Mouse (Mus musculus): ENCODE measurements around the gene Serpinb3a. TPM values are rescaled to one million over a fixed set of nuclear protein-coding genes. Genes with fewer than 3 reads are reported as not detected.
"Not testable (repeated sequence)": the region's sequence is repeated elsewhere in the genome, so short reads cannot be mapped to it uniquely, and the experiment has no call there.

Gene Serpinb3a
- not detected in 2 replicates for polyA plus RNA-seq (2012; rRNA removed)

DNA sequence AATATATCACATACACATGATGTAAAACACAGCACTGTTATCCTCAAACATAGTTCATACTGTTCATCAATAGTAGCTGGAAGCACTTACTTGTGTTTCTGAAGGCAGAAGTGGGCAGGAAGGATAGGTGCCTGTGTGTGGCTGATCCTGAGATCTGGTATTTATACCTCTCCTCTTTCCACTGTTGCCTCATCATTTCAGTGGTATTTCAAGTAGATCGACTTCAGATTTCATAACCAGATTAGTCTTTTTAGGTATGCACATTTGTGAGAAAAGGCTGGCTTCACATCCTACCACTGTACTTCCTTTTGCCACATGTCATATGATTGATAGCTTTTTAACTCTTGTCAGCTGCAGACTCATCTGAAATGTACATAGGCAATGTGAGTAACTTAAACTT, at the start of gene Serpinb3a:
Serpinb3a (minus strand) TSS at position 101 of the 400 bp plus-strand sequence.
- Histone ChIP-seq H3K4me1 (ENCODE audit: control insufficient read depth, insufficient read depth, low read length) (no peaks in the 10 kb centered on the region), H3K4me3 (ENCODE audit: insufficient read depth, low read length) (no peak within 1 kb of the TSS), H3K27ac (ENCODE audit: insufficient read depth, low read length) (no peak within 1 kb of the TSS)
- TF ChIP-seq CTCF (IDR thresholded peaks at IDR 0.05; ENCODE audit: extremely low read depth, insufficient read depth, low read length) = no peak
- TF ChIP-seq POLR2A (IDR thresholded peaks at IDR 0.05; ENCODE audit: extremely low read depth, insufficient read depth, low read length) = no peak

GRCm38 (mm10) chr1:107098417-107098816, 46.3 kb upstream of the Serpinb3a start:
- Histone ChIP-seq H3K4me1 (ENCODE audit: control insufficient read depth, insufficient read depth, low read length) (no peaks in the 10 kb centered on the region), H3K4me3 (ENCODE audit: insufficient read depth, low read length) (no peak overlapping the region), H3K27ac (ENCODE audit: insufficient read depth, low read length) (no peak overlapping the region)
- no peak for TF ChIP-seq CTCF (IDR thresholded peaks at IDR 0.05; ENCODE audit: extremely low read depth, insufficient read depth, low read length)
- no peak for TF ChIP-seq POLR2A (IDR thresholded peaks at IDR 0.05; ENCODE audit: extremely low read depth, insufficient read depth, low read length)

DNA sequence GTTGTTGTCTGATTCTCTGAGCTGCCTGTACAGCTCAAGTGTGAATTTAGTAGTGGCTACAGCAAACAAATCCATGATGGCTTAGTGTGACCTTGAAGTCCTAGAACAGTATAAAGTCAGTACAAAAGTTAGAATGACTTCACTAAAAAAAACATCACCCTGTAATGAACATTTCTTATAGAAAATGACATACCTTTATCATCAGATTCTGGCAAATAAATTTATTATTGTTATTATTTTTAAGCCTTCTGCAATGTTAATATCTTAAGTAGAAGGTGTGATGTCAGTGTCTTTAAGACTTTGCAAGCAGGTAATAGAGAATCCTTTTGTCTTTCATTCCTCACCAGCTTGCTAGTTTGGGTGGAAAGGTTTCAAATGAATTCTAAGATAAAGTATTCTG, 31.3 kb upstream of the Serpinb3a start, which contains the start of gene Serpinb3d:
Serpinb3d (minus strand) TSS at position 101 of the 400 bp plus-strand sequence.
- Histone ChIP-seq H3K4me1 (ENCODE audit: control insufficient read depth, insufficient read depth, low read length) (no peaks in the 10 kb centered on the region), H3K27ac (ENCODE audit: insufficient read depth, low read length) (no peak within 1 kb of the TSS), H3K4me3 (ENCODE audit: insufficient read depth, low read length) (no peak within 1 kb of the TSS)
- TF ChIP-seq CTCF (IDR thresholded peaks at IDR 0.05; ENCODE audit: extremely low read depth, insufficient read depth, low read length) = no peak

DNA sequence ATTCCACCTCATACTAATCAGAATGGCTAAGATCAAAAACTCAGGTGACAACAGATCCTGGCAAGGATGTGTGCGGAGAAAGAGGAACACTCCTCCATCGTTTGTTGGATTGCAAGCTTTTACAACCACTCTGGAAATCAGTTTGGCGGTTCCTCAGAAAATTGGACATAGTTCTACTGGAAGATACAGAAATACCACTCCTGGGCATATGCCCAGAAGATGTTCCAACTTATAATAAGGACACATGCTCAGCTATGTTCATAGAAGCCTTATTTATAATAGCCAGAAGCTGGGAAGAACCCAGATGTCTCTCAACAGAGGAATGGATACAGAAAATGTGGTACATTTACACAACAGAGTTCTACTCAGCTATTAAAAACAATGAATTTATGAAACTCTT, 17.9 kb downstream of the Serpinb3a start:
- not testable (repeated sequence) for H3K4me1 ChIP-seq (ENCODE audit: control insufficient read depth, insufficient read depth, low read length); H3K4me3 ChIP-seq (ENCODE audit: insufficient read depth, low read length); H3K27ac ChIP-seq (ENCODE audit: insufficient read depth, low read length)

DNA sequence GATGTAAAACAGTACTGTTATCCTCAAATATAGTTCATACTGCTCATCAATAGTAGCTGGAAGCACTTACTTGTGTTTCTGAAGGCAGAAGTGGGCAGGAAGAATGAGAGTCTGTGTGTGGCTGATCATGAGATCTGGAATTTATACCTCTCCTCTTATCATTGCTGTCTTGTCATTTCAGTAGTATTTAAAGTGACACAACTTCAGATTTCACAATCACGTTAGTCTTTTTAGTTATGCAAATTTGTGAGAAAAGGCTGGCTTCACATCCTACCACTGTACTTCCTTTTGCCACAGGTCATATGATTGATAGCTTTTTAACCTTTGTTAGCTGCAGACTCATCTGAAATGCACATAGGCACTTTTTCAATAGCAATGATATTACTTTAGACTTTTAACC, 26.2 kb downstream of the Serpinb3a start:
- Histone ChIP-seq H3K4me3 (ENCODE audit: insufficient read depth, low read length) (no peak overlapping the region), H3K4me1 (ENCODE audit: control insufficient read depth, insufficient read depth, low read length) (no peaks in the 10 kb centered on the region), H3K27ac (ENCODE audit: insufficient read depth, low read length) (no peak overlapping the region)
- TF ChIP-seq POLR2A (IDR thresholded peaks at IDR 0.05; ENCODE audit: extremely low read depth, insufficient read depth, low read length) (no peak), CTCF (IDR thresholded peaks at IDR 0.05; ENCODE audit: extremely low read depth, insufficient read depth, low read length) (no peak)

DNA sequence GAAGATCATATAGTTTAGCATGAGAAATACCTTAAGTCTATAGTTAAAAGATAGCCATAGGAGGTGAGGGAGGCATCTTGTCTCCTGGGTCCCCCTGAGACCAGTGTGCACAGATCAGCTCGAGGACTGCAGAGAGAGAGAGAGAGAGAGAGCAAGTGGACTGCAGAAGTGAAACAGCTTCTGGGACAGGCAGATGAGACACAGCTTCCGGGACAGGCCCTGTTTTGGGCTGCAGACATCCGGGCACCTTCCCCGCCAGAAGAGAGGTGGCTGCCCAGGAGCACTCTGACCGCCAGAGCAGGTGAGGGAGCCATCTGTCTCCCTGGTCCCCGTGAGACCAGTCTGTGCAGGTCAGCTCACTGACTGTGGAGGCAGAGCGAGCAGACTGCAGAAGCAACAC, 36.9 kb downstream of the Serpinb3a start:
- TF ChIP-seq CTCF (IDR thresholded peaks at IDR 0.05; ENCODE audit: extremely low read depth, insufficient read depth, low read length) (no peak), POLR2A (IDR thresholded peaks at IDR 0.05; ENCODE audit: extremely low read depth, insufficient read depth, low read length) (no peak)
- Histone ChIP-seq H3K4me1 (ENCODE audit: control insufficient read depth, insufficient read depth, low read length) (no peaks in the 10 kb centered on the region), H3K4me3 (ENCODE audit: insufficient read depth, low read length) (no peak overlapping the region), H3K27ac (ENCODE audit: insufficient read depth, low read length) (no peak overlapping the region)

GRCm38 (mm10) chr1:107014530-107014929, 37.6 kb downstream of the Serpinb3a start:
- Histone ChIP-seq H3K27ac (ENCODE audit: insufficient read depth, low read length) (no peak overlapping the region), H3K4me1 (ENCODE audit: control insufficient read depth, insufficient read depth, low read length) (no peaks in the 10 kb centered on the region), H3K4me3 (ENCODE audit: insufficient read depth, low read length) (no peak overlapping the region)
- TF ChIP-seq CTCF (IDR thresholded peaks at IDR 0.05; ENCODE audit: extremely low read depth, insufficient read depth, low read length) (peak; percentile 59), POLR2A (IDR thresholded peaks at IDR 0.05; ENCODE audit: extremely low read depth, insufficient read depth, low read length) (no peak)

DNA sequence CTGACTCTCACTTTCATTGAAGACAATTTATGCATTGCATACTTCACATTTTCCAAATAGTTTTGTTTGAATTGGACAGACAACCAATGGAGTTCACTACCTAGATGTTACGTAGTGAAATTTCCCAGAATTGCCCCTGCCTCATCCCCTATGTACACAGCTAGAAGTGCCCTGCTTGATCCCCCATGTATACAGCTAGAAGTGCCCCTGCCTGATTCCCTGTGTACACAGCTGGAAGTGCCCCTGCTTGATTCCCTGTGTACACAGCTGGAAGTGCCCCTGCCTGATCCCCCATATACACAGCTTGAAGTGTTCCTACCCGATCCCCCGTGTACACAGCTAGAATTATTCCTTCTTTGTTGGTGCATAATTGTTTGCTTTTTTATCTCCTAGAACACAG, 45.8 kb downstream of the Serpinb3a start:
- H3K4me3 ChIP-seq (ENCODE audit: insufficient read depth, low read length) = no peak overlapping the region
- TF ChIP-seq CTCF (IDR thresholded peaks at IDR 0.05; ENCODE audit: extremely low read depth, insufficient read depth, low read length) (no peak), POLR2A (IDR thresholded peaks at IDR 0.05; ENCODE audit: extremely low read depth, insufficient read depth, low read length) (no peak)
- no peaks in the 10 kb centered on the region for H3K4me1 ChIP-seq (ENCODE audit: control insufficient read depth, insufficient read depth, low read length)
- H3K27ac ChIP-seq (ENCODE audit: insufficient read depth, low read length) = no peak overlapping the region

- Histone ChIP-seq H3K4me3 (ENCODE audit: insufficient read depth, low read length) (no peak overlapping the region), H3K27ac (ENCODE audit: insufficient read depth, low read length) (no peak overlapping the region), H3K4me1 (ENCODE audit: control insufficient read depth, insufficient read depth, low read length) (no peaks in the 10 kb centered on the region)
- TF ChIP-seq CTCF (IDR thresholded peaks at IDR 0.05; ENCODE audit: extremely low read depth, insufficient read depth, low read length) (no peak), POLR2A (IDR thresholded peaks at IDR 0.05; ENCODE audit: extremely low read depth, insufficient read depth, low read length) (no peak)
These were observed 50.3 kb downstream of the Serpinb3a start for GRCm38 (mm10) chr1:107001754-107002153.

DNA sequence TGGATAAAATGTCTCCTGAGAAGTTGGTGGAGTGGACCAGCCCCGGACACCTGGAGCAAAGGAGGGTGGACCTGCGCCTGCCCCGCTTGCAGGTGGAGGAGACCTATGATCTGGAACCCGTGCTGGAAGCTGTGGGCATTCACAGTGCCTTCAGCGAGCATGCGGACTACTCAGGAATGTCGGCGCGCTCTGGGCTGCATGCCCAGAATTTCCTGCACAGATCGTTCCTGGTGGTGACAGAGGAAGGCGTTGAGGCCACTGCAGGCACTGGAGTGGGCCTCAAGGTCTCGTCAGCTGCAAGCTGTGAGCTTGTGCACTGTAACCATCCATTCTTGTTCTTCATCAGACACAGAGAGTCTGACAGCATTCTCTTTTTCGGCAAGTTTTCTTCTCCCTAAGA, 51.7 kb downstream of the Serpinb3a start:
- no peak overlapping the region for H3K4me3 ChIP-seq (ENCODE audit: insufficient read depth, low read length)
- no peak overlapping the region for H3K27ac ChIP-seq (ENCODE audit: insufficient read depth, low read length)
- no peak for TF ChIP-seq POLR2A (IDR thresholded peaks at IDR 0.05; ENCODE audit: extremely low read depth, insufficient read depth, low read length)
- H3K4me1 ChIP-seq (ENCODE audit: control insufficient read depth, insufficient read depth, low read length) = no peaks in the 10 kb centered on the region

Other genes starting within 250 kb of the Serpinb3a start
- gene Serpinb5, start 191.1 kb downstream of the Serpinb3a start, polyA plus RNA-seq (2012; rRNA removed) = 0.08 and 0.13 TPM in 2 replicates
- not detected in 2 replicates for gene Serpinb12, start 117.9 kb downstream of the Serpinb3a start, polyA plus RNA-seq (2012; rRNA removed)
- not detected in 2 replicates for gene Serpinb13, start 71.3 kb downstream of the Serpinb3a start, polyA plus RNA-seq (2012; rRNA removed)
- gene Serpinb3d, start 31.2 kb upstream of the Serpinb3a start, polyA plus RNA-seq (2012; rRNA removed) = not detected in 2 replicates
- gene Serpinb3b, start 226.1 kb upstream of the Serpinb3a start, polyA plus RNA-seq (2012; rRNA removed) = not detected in 2 replicates
- not detected in 2 replicates for gene Serpinb3c, start 226.1 kb upstream of the Serpinb3a start, polyA plus RNA-seq (2012; rRNA removed)

All from cortical plate, adult 2 months (tissue).